Mouse (Mus musculus): ENCODE data around the gene Gm8693. TPM values are rescaled to one million over a fixed set of nuclear protein-coding genes. Genes with fewer than 3 reads are reported as not detected.
"Not testable (repeated sequence)": the region's sequence is repeated elsewhere in the genome, so short reads cannot be mapped to it uniquely, and the experiment has no call there.

The Gm8693 gene
- polyA plus RNA-seq (2012; rRNA removed) = not detected in 2 replicates

GRCm38 (mm10) chr7:22692217-22692616 lies at the start of gene Gm8693:
Gene Gm8693, minus strand, starts transcription at chr7:22692317.
- not testable (repeated sequence) for DNase-seq (ENCODE audit: low read depth, low spot score)
- no CpG with 5 or more reads among the region's 2 CpGs for WGBS

DNA sequence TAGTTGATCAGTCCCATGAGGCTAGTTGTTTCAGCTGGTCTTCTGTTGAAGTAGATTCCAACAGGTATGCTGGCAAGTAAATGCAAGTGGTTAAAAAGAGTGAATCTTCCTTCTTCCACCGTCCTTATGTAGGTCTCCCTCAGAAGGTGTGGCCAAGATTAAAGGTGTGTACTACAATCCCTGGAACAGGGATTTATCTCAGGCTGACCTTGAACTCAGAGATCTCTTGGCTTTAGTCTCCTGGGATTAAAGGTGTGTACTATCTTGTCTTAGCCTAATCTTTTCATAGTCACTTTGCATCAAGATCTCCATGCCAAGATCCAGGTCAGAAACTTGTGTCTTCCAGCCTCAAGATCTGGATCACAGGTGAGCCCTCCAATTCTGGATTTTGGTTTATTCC lies 27.5 kb upstream of the Gm8693 start, which contains the start of gene Gm4567:
TSS of gene Gm4567 (minus strand) at position 101 of the 400 bp plus-strand sequence.
- not testable (repeated sequence) for DNase-seq (ENCODE audit: low read depth, low spot score)
- no CpG with 5 or more reads among the region's 1 CpGs for WGBS

DNA sequence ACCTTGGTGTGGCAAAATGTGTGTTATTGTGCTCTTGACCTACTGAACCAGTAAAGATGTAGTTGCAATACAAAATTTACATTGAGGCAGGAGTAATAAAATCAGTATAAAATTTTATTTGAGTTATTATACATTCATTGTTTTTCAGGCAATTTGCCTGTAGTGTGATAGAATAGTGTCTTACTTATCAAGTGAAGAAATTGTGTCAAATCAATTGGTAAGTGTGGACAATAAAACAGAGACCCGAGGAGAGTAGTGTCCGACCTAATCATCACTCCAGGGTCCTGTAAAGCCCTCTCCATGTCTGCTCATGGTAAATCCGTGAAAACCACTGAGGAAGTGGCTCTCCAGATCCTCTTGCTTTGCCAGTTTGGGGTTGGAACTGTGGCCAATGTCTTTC lies 34.4 kb downstream of the Gm8693 start, which contains the start of gene Vmn1r155:
TSS of gene Vmn1r155 (plus strand) at position 301 of the 400 bp plus-strand sequence.
- not testable (repeated sequence) for DNase-seq (ENCODE audit: low read depth, low spot score)

More for the DNA sequence above, 34.4 kb downstream of the Gm8693 start, which contains the start of gene Vmn1r155:
- WGBS = no CpG with 5 or more reads among the region's 3 CpGs

Other genes starting within 250 kb of the Gm8693 start
- not detected in 2 replicates for gene Gm10665, start 228.2 kb downstream of the Gm8693 start, polyA plus RNA-seq (2012; rRNA removed)
- gene Vmn1r151, start 192.6 kb downstream of the Gm8693 start, polyA plus RNA-seq (2012; rRNA removed) = not detected in 2 replicates
- not detected in 2 replicates for gene Vmn1r152, start 169.3 kb downstream of the Gm8693 start, polyA plus RNA-seq (2012; rRNA removed)
- not detected in 2 replicates for gene Gm8677, start 157.4 kb downstream of the Gm8693 start, polyA plus RNA-seq (2012; rRNA removed)
- not detected in 2 replicates for gene Gm4201, start 127.0 kb downstream of the Gm8693 start, polyA plus RNA-seq (2012; rRNA removed)
- not detected in 2 replicates for gene Gm4565, start 104.2 kb downstream of the Gm8693 start, polyA plus RNA-seq (2012; rRNA removed)
- gene Vmn1r155, start 34.3 kb downstream of the Gm8693 start, polyA plus RNA-seq (2012; rRNA removed) = not detected in 2 replicates
- not detected in 2 replicates for gene Gm4567, start 27.4 kb upstream of the Gm8693 start, polyA plus RNA-seq (2012; rRNA removed)
- not detected in 2 replicates for gene Vmn1r157, start 69.4 kb upstream of the Gm8693 start, polyA plus RNA-seq (2012; rRNA removed)
- gene Vmn1r158, start 98.5 kb upstream of the Gm8693 start, polyA plus RNA-seq (2012; rRNA removed) = not detected in 2 replicates
- gene Vmn1r159, start 151.3 kb upstream of the Gm8693 start, polyA plus RNA-seq (2012; rRNA removed) = not detected in 2 replicates
- not detected in 2 replicates for gene Vmn1r160, start 178.9 kb upstream of the Gm8693 start, polyA plus RNA-seq (2012; rRNA removed)

Measured in large intestine, adult 2 months (tissue).